Mouse (Mus musculus) limb, embryonic 11.5 days (tissue): ENCODE data around the gene Smim24. TPM values are rescaled to one million over a fixed set of nuclear protein-coding genes. Genes with fewer than 3 reads are reported as not detected.
A peak's percentile ranks its signal among the peaks of the same experiment; 100 is the strongest.

ENCODE experiments used
- ATAC-seq: fragments of 200-750 bp; cut with Nextera tagmentation; 2 replicates; pipeline ENCODE4 v1.8.0; 2017; ENCODE audit warnings: low read depth; ENCODE audit not compliant: insufficient number of reproducible peaks, low FRiP score, low TSS enrichment
- DNase-seq: peaks from one replicate; pipeline ENCODE4 v3.0.0-alpha.2; 2015; ENCODE audit warnings: low spot score
- H3K27ac ChIP-seq: fragments of 300-500 bp; sonication (generic); replicated peaks from 2 replicates; pipeline ENCODE4 v1.5.1; 2014; ENCODE audit warnings: low read depth, mild to moderate bottlenecking, low read length
- H3K27me3 ChIP-seq: fragments of 300-500 bp; sonication (generic); 2 replicates; pipeline ENCODE4 v1.6.1; 2014; ENCODE audit warnings: mild to moderate bottlenecking, low read length, mixed read lengths; ENCODE audit not compliant: control insufficient read depth, insufficient read depth
- H3K36me3 ChIP-seq: fragments of 300-500 bp; sonication (generic); 2 replicates; pipeline ENCODE4 v1.6.1; 2014; ENCODE audit warnings: mild to moderate bottlenecking, low read length, moderate library complexity, mixed read lengths; ENCODE audit not compliant: control insufficient read depth, insufficient read depth
- H3K4me1 ChIP-seq: fragments of 300-500 bp; sonication (generic); 2 replicates; pipeline ENCODE4 v1.6.1; 2014; ENCODE audit warnings: low read length, mixed read lengths; ENCODE audit not compliant: control insufficient read depth, insufficient read depth
- H3K4me2 ChIP-seq: fragments of 300-500 bp; sonication (generic); 2 replicates; pipeline ENCODE4 v1.6.1; 2014; ENCODE audit warnings: low read depth, mild to moderate bottlenecking, moderate library complexity; ENCODE audit not compliant: severe bottlenecking
- H3K4me3 ChIP-seq: fragments of 300-500 bp; sonication (generic); 2 replicates; pipeline ENCODE4 v1.5.1; 2014; ENCODE audit warnings: low read depth, low read length
- H3K9ac ChIP-seq: fragments of 300-500 bp; sonication (generic); 2 replicates; pipeline ENCODE4 v1.6.1; 2014; ENCODE audit warnings: mild to moderate bottlenecking, low read length
- H3K9me3 ChIP-seq: fragments of 300-500 bp; sonication (generic); 2 replicates; pipeline ENCODE4 v1.6.1; 2016; ENCODE audit warnings: low read length; ENCODE audit not compliant: control insufficient read depth
- WGBS: fragments of 180-500 bp; shearing (Covaris S2); extraction: QIAGEN DNeasy Blood & Tissue Kit; methylation state at CpG from one replicate; pipeline ENCODE4 v1.1.7; 2014; 5-methylcytosine and 5-hydroxymethylcytosine counted together
- polyA plus RNA-seq: library from polyadenylated mRNA; unstranded; fragments of >200 nt; fragmentation: Nextera tagmentation; extraction: Ambion mirVana; gene quantifications from 2 replicates; pipeline ENCODE4 v1.2.1, GENCODE M21; 2014

Smim24 gene
- polyA plus RNA-seq, 1 experiment from 2014 or later: 3.4 TPM

GRCm38 (mm10) chr10:81360721-81361120, 32.1 kb upstream of the Smim24 start:
- Histone ChIP-seq H3K9me3 (no peaks in the 10 kb centered on the region), H3K27me3 (peaks cover 27% of the 10 kb centered on the region), H3K27ac (no peak overlapping the region), H3K4me1 (peaks cover 30% of the 10 kb centered on the region), H3K36me3 (peaks cover 2% of the 10 kb centered on the region; the same call in 1 of the 2 replicates), H3K9ac (0 out of 2 replicates have a peak overlapping the region, but pooled peaks have one; percentile 0), H3K4me2 (no peak overlapping the region), H3K4me3 (no peak overlapping the region)
- WGBS: 63% methylated on average over 8 of the region's 8 CpGs
- DNase-seq: no peak
- no peak for ATAC-seq

DNA sequence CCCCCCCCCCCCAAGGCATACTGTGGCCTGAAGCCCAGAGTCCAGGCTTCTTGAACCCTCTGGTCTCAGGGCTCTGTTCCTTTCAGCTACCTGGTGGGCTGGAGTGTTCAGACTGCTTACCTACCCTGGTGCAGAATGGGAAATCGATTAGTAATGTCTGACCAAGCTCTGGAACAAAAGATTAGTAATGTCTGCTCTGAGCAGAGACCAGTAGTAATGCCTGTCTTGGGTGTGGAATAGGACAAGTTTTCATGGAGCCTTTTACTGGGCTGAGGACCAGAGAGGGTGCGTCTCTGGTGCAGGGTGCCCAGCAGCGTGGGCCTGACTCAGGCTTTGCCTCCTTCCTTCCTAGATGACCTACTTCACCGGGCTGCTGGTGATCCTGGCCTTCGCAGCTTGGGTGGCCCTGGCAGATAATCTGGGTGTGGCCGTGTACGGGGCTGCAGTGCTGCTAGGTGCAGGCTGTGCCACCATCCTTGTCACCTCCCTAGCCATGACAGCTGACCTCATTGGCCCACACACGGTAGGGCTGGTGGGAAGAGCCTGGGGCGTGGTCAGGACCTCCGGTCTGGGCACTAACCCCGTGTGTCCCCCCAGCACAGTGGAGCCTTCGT, 30.4 kb upstream of the Smim24 start:
- H3K4me3 ChIP-seq: no peak overlapping the region
- no peak overlapping the region for H3K9ac ChIP-seq
- no peak for DNase-seq
- ATAC-seq: no peak
- H3K4me1 ChIP-seq: peaks cover 26% of the 10 kb centered on the region
- no peak overlapping the region for H3K4me2 ChIP-seq
- no peak overlapping the region for H3K27ac ChIP-seq
- H3K9me3 ChIP-seq: no peaks in the 10 kb centered on the region
- peaks cover 27% of the 10 kb centered on the region for H3K27me3 ChIP-seq
- peaks cover 9% of the 10 kb centered on the region for H3K36me3 ChIP-seq
- 74% methylated on average over 12 of the region's 12 CpGs for WGBS

- Histone ChIP-seq H3K4me2 (peak overlapping the region; percentile 54), H3K4me1 (peaks cover 17% of the 10 kb centered on the region), H3K27me3 (peaks cover 27% of the 10 kb centered on the region), H3K9ac (no peak overlapping the region; the same call in 1 of the 2 replicates), H3K36me3 (peaks cover 19% of the 10 kb centered on the region), H3K9me3 (no peaks in the 10 kb centered on the region), H3K4me3 (peak overlapping the region; percentile 28), H3K27ac (no peak overlapping the region)
- ATAC-seq (0 out of 2 replicates have a peak, but pooled peaks have one; percentile 0), DNase-seq (no peak)
- 7% methylated on average over 54 of the region's 54 CpGs for WGBS
Measured at GRCm38 (mm10) chr10:81363436-81364346, 29.2 kb upstream of the Smim24 start.

- H3K4me2 ChIP-seq: peak overlapping the region; percentile 54
- H3K27ac ChIP-seq: no peak overlapping the region
- H3K36me3 ChIP-seq: peaks cover 25% of the 10 kb centered on the region
- no peaks in the 10 kb centered on the region for H3K9me3 ChIP-seq
- 11% methylated on average over 28 of the region's 28 CpGs for WGBS
- peaks cover 27% of the 10 kb centered on the region for H3K27me3 ChIP-seq
- DNase-seq: peak; percentile 54
- peaks cover 17% of the 10 kb centered on the region for H3K4me1 ChIP-seq
- ATAC-seq: peak; percentile 11; the same call in 1 of the 2 replicates
- peak overlapping the region; percentile 28 for H3K4me3 ChIP-seq
- 0 out of 2 replicates have a peak overlapping the region, but pooled peaks have one; percentile 4 for H3K9ac ChIP-seq
Measured at GRCm38 (mm10) chr10:81364666-81365065, 28.2 kb upstream of the Smim24 start.

- ATAC-seq: peak; percentile 19; the same call in 1 of the 2 replicates
- H3K36me3 ChIP-seq: peaks cover 28% of the 10 kb centered on the region
- peaks cover 17% of the 10 kb centered on the region for H3K4me1 ChIP-seq
- no peaks in the 10 kb centered on the region for H3K9me3 ChIP-seq
- 35% methylated on average over 4 of the region's 4 CpGs for WGBS
- DNase-seq: peak; percentile 50
- H3K27me3 ChIP-seq: peaks cover 27% of the 10 kb centered on the region
- no peak overlapping the region for H3K27ac ChIP-seq
- peak overlapping the region; percentile 28; the same call in 1 of the 2 replicates for H3K4me3 ChIP-seq
- H3K9ac ChIP-seq: no peak overlapping the region
- peak overlapping the region; percentile 54; the same call in 1 of the 2 replicates for H3K4me2 ChIP-seq
Measured at GRCm38 (mm10) chr10:81365073-81365472, 27.8 kb upstream of the Smim24 start.

- H3K4me2 ChIP-seq: peak within 1 kb of the TSS; percentile 54; the same call in 1 of the 2 replicates
- ATAC-seq (no peak; the same call in 1 of the 2 replicates), DNase-seq (no peak)
- peak within 1 kb of the TSS; percentile 28 for H3K4me3 ChIP-seq
- peaks cover 34% of the 10 kb centered on the region for H3K36me3 ChIP-seq
- H3K9ac ChIP-seq: 0 out of 2 replicates have a peak within 1 kb of the TSS, but pooled peaks have one; percentile 4
- H3K9me3 ChIP-seq: no peaks in the 10 kb centered on the region
- 30% methylated on average over 12 of the region's 12 CpGs for WGBS
- peaks cover 17% of the 10 kb centered on the region for H3K4me1 ChIP-seq
- H3K27me3 ChIP-seq: peaks cover 27% of the 10 kb centered on the region
- H3K27ac ChIP-seq: no peak within 1 kb of the TSS
Measured at GRCm38 (mm10) chr10:81365672-81366476, 27.0 kb upstream of the Smim24 start, which contains the start of gene 4930404N11Rik. Gene 4930404N11Rik (minus strand): TSS chr10:81365816.

DNA sequence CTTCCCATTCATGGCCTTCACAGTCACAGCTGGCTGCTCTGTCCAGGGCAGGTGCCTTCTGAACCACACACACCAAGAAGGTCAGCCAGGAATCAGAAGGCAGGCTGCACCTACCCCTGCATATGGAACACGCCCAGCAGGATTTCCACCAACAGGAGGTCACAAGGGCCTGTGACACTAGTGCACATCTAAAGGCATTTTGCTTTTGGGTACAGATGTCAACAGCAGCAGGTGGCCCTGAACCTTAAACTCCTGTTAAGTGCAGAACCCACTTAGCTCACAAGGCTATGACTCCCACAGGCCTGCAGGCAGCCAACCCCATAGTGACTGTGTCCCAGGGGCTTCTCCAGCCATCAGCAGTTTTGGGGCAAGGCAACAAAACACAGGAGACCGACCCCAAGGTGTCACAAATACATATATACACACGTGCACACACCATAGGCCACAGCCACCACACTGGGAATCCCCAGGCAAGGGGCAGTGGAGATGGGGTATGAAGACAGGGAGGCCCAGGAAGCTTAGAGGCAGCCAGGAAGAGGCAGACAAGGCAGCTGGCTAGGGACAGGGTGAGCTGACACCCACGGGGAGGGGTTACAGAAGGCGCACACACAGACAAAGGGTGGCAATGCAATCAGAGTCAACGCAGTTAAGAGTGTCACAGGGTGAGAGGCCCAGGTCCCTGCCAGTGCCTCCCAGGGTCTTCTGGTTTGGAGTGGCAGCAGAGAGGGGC, 26.2 kb upstream of the Smim24 start:
- H3K4me2 ChIP-seq: no peak overlapping the region
- H3K27me3 ChIP-seq: peaks cover 27% of the 10 kb centered on the region
- no peaks in the 10 kb centered on the region for H3K9me3 ChIP-seq
- H3K36me3 ChIP-seq: peaks cover 37% of the 10 kb centered on the region
- no peak overlapping the region for H3K9ac ChIP-seq
- WGBS: 82% methylated on average over 6 of the region's 6 CpGs
- DNase-seq: no peak
- H3K4me3 ChIP-seq: no peak overlapping the region
- H3K4me1 ChIP-seq: peaks cover 17% of the 10 kb centered on the region
- no peak overlapping the region for H3K27ac ChIP-seq
- ATAC-seq: no peak
